Mouse (Mus musculus) CH12.LX (cell line): Measurements from ENCODE around the gene Gstt4. TPM values are rescaled to one million over a fixed set of nuclear protein-coding genes. Genes with fewer than 3 reads are reported as not detected.

ENCODE experiments used
- DNase-seq: peaks from one replicate; pipeline ENCODE4 v3.0.0-alpha.2; 2013; ENCODE audit errors: extremely low read depth
- H3K27ac ChIP-seq: 2 replicates; pipeline ENCODE4 v1.5.1; 2012; ENCODE audit warnings: low read depth, mild to moderate bottlenecking, control low read depth, moderate library complexity; ENCODE audit not compliant: insufficient read depth
- H3K27me3 ChIP-seq: replicated peaks from 2 replicates; pipeline ENCODE3; 2012; ENCODE audit warnings: inconsistent platforms
- H3K36me3 ChIP-seq, 2 experiments: replicated peaks in 1 of 2; 2 replicates each; pipeline versions ENCODE3 to v1.6.1; 2012; ENCODE audit warnings: inconsistent platforms in 1 of 2, low read length in 1 of 2, mild to moderate bottlenecking in 1 of 2, mixed read lengths in 1 of 2, moderate library complexity in 1 of 2; ENCODE audit not compliant: control insufficient read depth in 1 of 2, insufficient read depth in 1 of 2
- H3K4me1 ChIP-seq, 2 experiments: 2 replicates each; pipeline ENCODE4 v1.6.1; 2012; ENCODE audit warnings: inconsistent platforms in 1 of 2, moderate library complexity in 1 of 2; ENCODE audit not compliant: insufficient read depth in 2 of 2, control insufficient read depth in 1 of 2
- H3K4me2 ChIP-seq: 2 replicates; pipeline ENCODE4 v1.6.1; 2012; ENCODE audit warnings: low read depth, mild to moderate bottlenecking, control low read depth; ENCODE audit not compliant: poor library complexity, insufficient read depth, severe bottlenecking
- H3K4me3 ChIP-seq, 3 experiments: fragments of 150-350 bp in 1 of 3; sonication (generic) in 1 of 3; replicated peaks in 1 of 3; 2 replicates each; pipeline versions ENCODE3 to v1.5.1; 2011 to 2012; ENCODE audit warnings: low read depth in 2 of 3, low read length in 2 of 3, mild to moderate bottlenecking in 2 of 3, moderate library complexity in 2 of 3, control low read depth in 1 of 3, improper control_type of control experiment in 1 of 3, inconsistent platforms in 1 of 3, mixed read lengths in 1 of 3; ENCODE audit not compliant: poor library complexity in 1 of 3
- H3K79me2 ChIP-seq: replicated peaks from 2 replicates; pipeline ENCODE4 v1.6.1; 2012; ENCODE audit warnings: mild to moderate bottlenecking, moderate library complexity; ENCODE audit not compliant: control insufficient read depth, poor library complexity, insufficient read depth, severe bottlenecking; ENCODE audit errors: extremely low read depth
- H3K9ac ChIP-seq: 2 replicates; pipeline ENCODE4 v1.6.1; 2012; ENCODE audit warnings: low read depth, mild to moderate bottlenecking, control low read depth, moderate library complexity; ENCODE audit not compliant: insufficient read depth
- H3K9me3 ChIP-seq: replicated peaks from 2 replicates; pipeline ENCODE3; 2012; ENCODE audit warnings: low read length, inconsistent platforms, mixed read lengths
- CHD1 ChIP-seq: IDR thresholded peaks from 2 replicates; pipeline ENCODE4 v1.6.1; 2012; ENCODE audit warnings: low read depth, low read length, improper control_type of control experiment, inconsistent platforms
- CHD2 ChIP-seq: IDR thresholded peaks from 2 replicates; pipeline ENCODE4 v1.6.1; 2011; ENCODE audit warnings: low read length, improper control_type of control experiment
- ETS1 ChIP-seq: conservative IDR thresholded peaks from 2 replicates; pipeline ENCODE4 v1.6.1; 2012; ENCODE audit warnings: low read depth, mild to moderate bottlenecking, inconsistent platforms, low read length, improper control_type of control experiment, moderate library complexity
- GABPA ChIP-seq: IDR thresholded peaks from 2 replicates; pipeline ENCODE4 v1.6.1; 2012; ENCODE audit warnings: low read depth, low read length, improper control_type of control experiment, inconsistent platforms; ENCODE audit not compliant: insufficient replicate concordance
- IRF4 ChIP-seq: IDR thresholded peaks from 2 replicates; pipeline ENCODE4 v1.6.1; 2014; ENCODE audit warnings: low read depth, mild to moderate bottlenecking, inconsistent platforms, low read length, improper control_type of control experiment
- JUN ChIP-seq: IDR thresholded peaks from 2 replicates; pipeline ENCODE4 v1.6.1; 2011; ENCODE audit warnings: low read depth, mild to moderate bottlenecking, low read length, improper control_type of control experiment, moderate library complexity; ENCODE audit not compliant: insufficient read depth
- MAFK ChIP-seq: IDR thresholded peaks from 2 replicates; pipeline ENCODE4 v1.6.1; 2011; ENCODE audit warnings: low read length, improper control_type of control experiment; ENCODE audit not compliant: insufficient replicate concordance
- MAZ ChIP-seq: IDR thresholded peaks from 2 replicates; pipeline ENCODE4 v1.6.1; 2012; ENCODE audit warnings: low read depth, mild to moderate bottlenecking, inconsistent platforms, low read length, improper control_type of control experiment, moderate library complexity
- MXI1 ChIP-seq: IDR thresholded peaks from 2 replicates; pipeline ENCODE4 v1.6.1; 2011; ENCODE audit warnings: mild to moderate bottlenecking, low read depth, low read length, improper control_type of control experiment
- NELFE ChIP-seq: IDR thresholded peaks from 2 replicates; pipeline ENCODE4 v1.6.1; 2011; ENCODE audit warnings: low read depth, low read length, improper control_type of control experiment
- NRF1 ChIP-seq: IDR thresholded peaks from 2 replicates; pipeline ENCODE4 v1.6.1; 2014; ENCODE audit warnings: low read depth, mild to moderate bottlenecking, inconsistent platforms, low read length, improper control_type of control experiment, moderate library complexity
- PAX5 ChIP-seq: IDR thresholded peaks from 2 replicates; pipeline ENCODE4 v1.6.1; 2012; ENCODE audit warnings: low read length, inconsistent platforms, mixed read lengths
- POLR2A ChIP-seq: IDR thresholded peaks from 2 replicates; pipeline ENCODE4 v1.6.1; 2011; ENCODE audit warnings: low read depth, mild to moderate bottlenecking, improper control_type of control experiment, low read length
- RAD21 ChIP-seq: IDR thresholded peaks from 2 replicates; pipeline ENCODE4 v1.6.1; 2011; ENCODE audit warnings: low read depth, mild to moderate bottlenecking, low read length, improper control_type of control experiment, moderate library complexity
- SIN3A ChIP-seq: IDR thresholded peaks from 2 replicates; pipeline ENCODE4 v1.6.1; 2012; ENCODE audit warnings: low read length, improper control_type of control experiment, inconsistent platforms
- SMC3 ChIP-seq: IDR thresholded peaks from 2 replicates; pipeline ENCODE4 v1.6.1; 2011; ENCODE audit warnings: low read depth, low read length, improper control_type of control experiment
- TCF12 ChIP-seq: IDR thresholded peaks from 2 replicates; pipeline ENCODE4 v1.6.1; 2014; ENCODE audit warnings: low read depth, mild to moderate bottlenecking, inconsistent platforms, low read length, improper control_type of control experiment
- UBTF ChIP-seq: IDR thresholded peaks from 2 replicates; pipeline ENCODE4 v1.6.1; 2012; ENCODE audit warnings: low read depth, mild to moderate bottlenecking, inconsistent platforms, low read length, improper control_type of control experiment, moderate library complexity
- USF1 ChIP-seq: IDR thresholded peaks from 2 replicates; pipeline ENCODE4 v1.6.1; 2014; ENCODE audit warnings: low read depth, mild to moderate bottlenecking, inconsistent platforms, low read length, improper control_type of control experiment
- USF2 ChIP-seq: conservative IDR thresholded peaks from 2 replicates; pipeline ENCODE4 v1.6.1; 2011; ENCODE audit warnings: low read depth, low read length, improper control_type of control experiment
- ZC3H11A ChIP-seq: IDR thresholded peaks from 2 replicates; pipeline ENCODE4 v1.6.1; 2012; ENCODE audit warnings: low read depth, mild to moderate bottlenecking, inconsistent platforms, low read length, improper control_type of control experiment
- ZKSCAN1 ChIP-seq: IDR thresholded peaks from 2 replicates; pipeline ENCODE4 v1.6.1; 2012; ENCODE audit warnings: low read depth, inconsistent platforms, low read length, improper control_type of control experiment, borderline replicate concordance
- ZMIZ1 ChIP-seq: IDR thresholded peaks from 2 replicates; pipeline ENCODE4 v1.6.1; 2012; ENCODE audit warnings: low read depth, mild to moderate bottlenecking, inconsistent platforms, low read length, improper control_type of control experiment
- ZNF384 ChIP-seq: IDR thresholded peaks from 2 replicates; pipeline ENCODE4 v1.6.1; 2012; ENCODE audit warnings: low read depth, low read length, improper control_type of control experiment, inconsistent platforms
- dilution Hi-C: fragments of 300-500 bp; cut with MboI; formaldehyde crosslinking; loops from 2 replicates; pipeline ENCODE4 v1.14.3; 2020; ENCODE audit warnings: low sequenced_read_pairs; ENCODE audit not compliant: extremely low pct_unique_long_range_greater_than_20kb, extremely low pct_ligation_motif_present
- in situ Hi-C: fragments of 300-500 bp; cut with MboI; formaldehyde crosslinking; loops from 3 replicates; pipeline ENCODE4 v1.14.3; 2019; ENCODE audit warnings: low sequenced_read_pairs, low pct_ligation_motif_present, low pct_unique_long_range_greater_than_20kb, mixed read lengths
- polyA plus RNA-seq: library from polyadenylated mRNA; unstranded; fragments of >175 nt; gene quantifications from 2 replicates; pipeline ENCODE4 v1.2.1, GENCODE M21; 2012; ENCODE audit warnings: low read depth; ENCODE audit not compliant: insufficient read length
- total RNA-seq, 2 experiments: library from RNA; depleted of rRNA; stranded (reverse); fragments of 300-350 nt in 1 of 2; fragments of >200 nt in 1 of 2; gene quantifications; 2 replicates each; pipeline ENCODE4 v1.2.3; 2012 to 2014

The Gstt4 gene
- total and polyA plus RNA-seq, 3 experiments = 0.21 to 0.80 (median 0.42) TPM

- dilution Hi-C loops = no loop called here
- TF ChIP-seq NRF1 (no peak), TCF12 (no peak), JUN (no peak)
- no peak for DNase-seq
- H3K4me3 ChIP-seq = no peak overlapping the region
- no peak overlapping the region for H3K9ac ChIP-seq
- in situ Hi-C loops = no loop called here
- no peak overlapping the region for H3K4me2 ChIP-seq
- H3K27me3 ChIP-seq = no peaks in the 10 kb centered on the region
- H3K36me3 ChIP-seq = no peaks in the 10 kb centered on the region
- no peak overlapping the region for H3K27ac ChIP-seq
- H3K9me3 ChIP-seq = peaks cover 7% of the 10 kb centered on the region
- peaks cover 0 to 5% of the 10 kb centered on the region in 2 experiments; a peak in 2 of 4 replicates for H3K4me1 ChIP-seq
- H3K79me2 ChIP-seq = no peaks in the 10 kb centered on the region
Observed at GRCm38 (mm10) chr10:75804217-75804616, 18.1 kb downstream of the Gstt4 start.

- no peaks in the 10 kb centered on the region for H3K9me3 ChIP-seq
- H3K79me2 ChIP-seq = peaks cover 2% of the 10 kb centered on the region; the same call in 1 of the 2 replicates
- peak within 1 kb of the TSS; percentile 83 for H3K4me2 ChIP-seq
- H3K9ac ChIP-seq = peak within 1 kb of the TSS; percentile 45
- TF ChIP-seq NELFE (no peak), MXI1 (0 out of 2 replicates have a peak, but pooled peaks have one; percentile 27), USF2 (no peak), SIN3A (no peak), CHD1 (no peak), POLR2A (peak; percentile 33; the same call in 1 of the 2 replicates), MAZ (no peak)
- in situ Hi-C loops = no loop called here
- no peak for DNase-seq
- H3K4me1 ChIP-seq = peaks cover 7 to 22% of the 10 kb centered on the region in 2 experiments
- H3K36me3 ChIP-seq = no peaks in the 10 kb centered on the region
- H3K4me3 ChIP-seq = peak within 1 kb of the TSS in 2 of 3 experiments; percentile 26 to 54
- peak within 1 kb of the TSS; percentile 24; the same call in 1 of the 2 replicates for H3K27ac ChIP-seq
- no peaks in the 10 kb centered on the region for H3K27me3 ChIP-seq
- dilution Hi-C loops = no loop called here
Observed at GRCm38 (mm10) chr10:75798176-75798696, 24.1 kb downstream of the Gstt4 start, which contains the start of gene Gstt1. Gene Gstt1, minus strand, starts transcription at chr10:75798584.

GRCm38 (mm10) chr10:75797619-75798175 lies 24.6 kb downstream of the Gstt4 start:
- H3K9me3 ChIP-seq = no peaks in the 10 kb centered on the region
- peak overlapping the region in 2 of 3 experiments; percentile 26 to 54 for H3K4me3 ChIP-seq
- peaks cover 2% of the 10 kb centered on the region; the same call in 1 of the 2 replicates for H3K79me2 ChIP-seq
- H3K4me1 ChIP-seq = peaks cover 12 to 22% of the 10 kb centered on the region in 2 experiments
- no peaks in the 10 kb centered on the region for H3K36me3 ChIP-seq
- dilution Hi-C loops (no loop called here), in situ Hi-C loops (no loop called here)
- H3K27me3 ChIP-seq = no peaks in the 10 kb centered on the region
- H3K9ac ChIP-seq = peak overlapping the region; percentile 45
- no peak for DNase-seq
- peak overlapping the region; percentile 83 for H3K4me2 ChIP-seq
- H3K27ac ChIP-seq = peak overlapping the region; percentile 24; the same call in 1 of the 2 replicates
- TF ChIP-seq USF1 (no peak), MAFK (no peak), PAX5 (no peak), CHD2 (peak; percentile 81), CHD1 (no peak), SMC3 (no peak), SIN3A (no peak), NELFE (no peak), IRF4 (no peak), ZC3H11A (no peak), NRF1 (no peak), ZMIZ1 (no peak), ZNF384 (no peak), ETS1 (no peak), ZKSCAN1 (no peak), RAD21 (no peak), UBTF (no peak), POLR2A (peak; percentile 11; the same call in 1 of the 2 replicates), TCF12 (no peak), GABPA (no peak)
